Mouse (Mus musculus) thymus, postnatal 4 days (tissue): ENCODE measurements around the gene Trabd.

Source experiments
- DNase-seq: peaks from one replicate; pipeline ENCODE4 v3.0.0; 2021

Trabd gene

DNA sequence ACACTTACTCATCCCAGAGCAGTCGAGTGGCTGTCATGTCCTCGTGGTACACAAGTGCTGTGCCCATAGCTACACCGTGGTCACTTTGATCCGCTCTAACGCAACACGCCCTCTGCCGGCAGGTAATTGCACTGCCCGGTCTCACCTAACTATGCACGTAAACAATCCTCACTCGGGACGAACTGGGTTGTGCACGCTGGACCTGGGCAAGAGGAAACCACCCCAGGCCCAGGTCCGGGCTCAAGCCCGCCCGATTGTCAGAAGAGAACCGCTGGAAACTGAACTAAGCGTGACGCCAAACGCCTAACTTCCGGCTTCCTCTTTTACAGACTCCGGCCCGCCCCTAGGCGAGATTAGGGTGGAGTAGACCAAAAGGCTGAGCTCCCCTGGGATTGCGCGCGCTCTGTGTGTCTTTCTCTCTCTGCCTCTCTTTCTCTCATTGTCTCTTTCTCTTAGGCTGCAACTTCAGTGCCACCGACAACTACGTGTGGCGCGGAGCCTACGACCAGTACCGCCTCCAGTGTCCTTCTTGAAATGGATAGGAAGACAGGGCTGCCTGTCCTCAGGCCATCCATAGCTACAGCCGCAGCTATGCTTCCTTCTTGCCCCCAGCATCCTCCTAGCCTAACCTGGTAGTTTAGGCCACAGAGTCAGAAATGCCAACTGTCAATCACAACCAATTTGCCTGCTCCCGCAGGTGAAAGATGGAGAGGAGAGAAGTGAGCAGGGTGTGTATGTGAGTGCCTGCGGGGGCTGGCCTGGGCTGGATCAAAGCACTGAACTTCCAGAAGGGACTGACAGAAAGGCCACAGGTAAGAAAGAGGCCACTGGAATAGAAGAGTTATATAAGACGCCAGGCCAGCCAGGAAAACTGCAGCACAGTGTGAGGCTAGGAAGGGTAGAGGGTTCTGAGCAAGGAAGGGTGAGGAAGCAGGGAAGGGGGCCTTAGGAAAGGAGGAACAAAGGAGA is 53.7 kb downstream of the Trabd start, which contains the start of gene Hdac10:
Gene Hdac10, minus strand, starts transcription at position 319 of the 969 bp plus-strand sequence.
- DNase-seq: peak; percentile 89

DNA sequence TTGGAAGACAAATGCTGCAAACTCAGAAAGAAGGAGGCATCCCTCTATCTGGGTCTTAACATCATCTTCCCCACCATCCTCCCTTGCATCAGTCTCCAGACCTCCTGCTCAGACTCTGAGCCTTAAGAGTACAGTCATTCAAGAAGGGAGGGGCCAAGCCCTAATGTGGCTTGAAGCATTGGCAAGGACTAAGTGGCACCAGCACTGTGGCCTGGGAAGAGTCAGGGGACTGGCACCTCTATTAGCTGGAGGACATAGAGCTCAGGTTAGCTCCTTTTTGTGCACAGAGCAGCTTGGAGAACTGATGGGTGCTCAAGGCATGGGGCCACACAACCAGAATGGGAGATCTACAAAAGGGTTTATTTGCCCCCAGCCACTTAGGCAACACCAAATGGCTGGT is 55.3 kb downstream of the Trabd start:
- no peak for DNase-seq

DNA sequence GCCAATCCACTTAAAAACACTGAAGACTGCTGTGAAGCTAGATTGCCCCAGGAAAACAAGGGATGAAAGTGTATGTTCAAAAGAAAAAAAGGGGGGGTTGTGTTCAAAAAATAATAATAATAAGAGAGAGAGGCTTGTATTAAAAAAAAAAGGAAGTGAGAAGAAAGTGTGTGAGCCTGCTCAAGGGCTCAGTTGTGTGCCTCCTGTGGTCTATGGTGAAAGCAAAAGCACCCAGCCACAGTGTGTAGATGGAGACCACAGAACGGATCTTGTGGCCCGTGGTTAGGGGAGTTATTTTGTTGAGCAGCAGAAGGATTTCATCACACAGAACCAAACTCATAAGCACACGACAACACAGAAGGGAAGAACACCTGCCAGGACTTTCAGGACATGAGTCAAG is 56.4 kb downstream of the Trabd start:
- DNase-seq: peak; percentile 49
